Mouse (Mus musculus) midbrain, postnatal 0 days (tissue): ENCODE measurements at regions not wholly inside any gene's neighbourhood (a gene's known extent, or its start where the extent isn't known, plus 50 kb on each side); places are given as distances from the start of the nearest gene placed in this dataset.

Experiments
- ATAC-seq: fragments of 200-750 bp; cut with Nextera tagmentation; 2 replicates; pipeline ENCODE4 v1.8.0; 2017; ENCODE audit warnings: moderate number of reproducible peaks, mild to moderate bottlenecking, moderate TSS enrichment, moderate library complexity; ENCODE audit not compliant: low FRiP score
- DNase-seq: peaks from one replicate; pipeline ENCODE4 v3.0.0-alpha.2; 2015; ENCODE audit warnings: low spot score
- H3K27ac ChIP-seq: fragments of 300-500 bp; sonication (generic); 2 replicates; pipeline ENCODE4 v1.5.1; 2014; ENCODE audit warnings: low read depth, mild to moderate bottlenecking, low read length, mixed read lengths
- H3K27me3 ChIP-seq: fragments of 300-500 bp; sonication (generic); 2 replicates; pipeline ENCODE4 v1.6.1; 2014; ENCODE audit warnings: low read length, control low read depth, mixed read lengths; ENCODE audit not compliant: insufficient read depth
- H3K36me3 ChIP-seq: fragments of 300-500 bp; sonication (generic); 2 replicates; pipeline ENCODE4 v1.6.1; 2014; ENCODE audit warnings: low read length, control low read depth, mixed read lengths; ENCODE audit not compliant: insufficient read depth
- H3K4me1 ChIP-seq: fragments of 300-500 bp; sonication (generic); 2 replicates; pipeline ENCODE4 v1.6.1; 2014; ENCODE audit warnings: mild to moderate bottlenecking, control low read depth, antibody characterized with exemption, low read length, mixed read lengths; ENCODE audit not compliant: insufficient read depth
- H3K4me2 ChIP-seq: fragments of 300-500 bp; sonication (generic); 2 replicates; pipeline ENCODE4 v1.6.1; 2014; ENCODE audit warnings: low read depth, mild to moderate bottlenecking, low read length, mixed read lengths; ENCODE audit not compliant: poor library complexity, severe bottlenecking
- H3K4me3 ChIP-seq: fragments of 300-500 bp; sonication (generic); 2 replicates; pipeline ENCODE4 v1.5.1; 2014; ENCODE audit warnings: low read depth, mild to moderate bottlenecking, low read length, moderate library complexity
- H3K9ac ChIP-seq: fragments of 300-500 bp; sonication (generic); replicated peaks from 2 replicates; pipeline ENCODE4 v1.6.1; 2014; ENCODE audit warnings: mild to moderate bottlenecking, low read length, moderate library complexity, mixed read lengths; ENCODE audit not compliant: poor library complexity, severe bottlenecking
- H3K9me3 ChIP-seq: fragments of 300-500 bp; sonication (generic); 2 replicates; pipeline ENCODE4 v1.6.1; 2016; ENCODE audit warnings: low read length, control low read depth
- CTCF ChIP-seq: IDR thresholded peaks from 2 replicates; pipeline ENCODE4 v1.5.1; 2016; ENCODE audit warnings: antibody characterized with exemption, mild to moderate bottlenecking
- WGBS: fragments of 180-500 bp; shearing (Covaris S2); extraction: QIAGEN DNeasy Blood & Tissue Kit; methylation state at CpG from one replicate; pipeline ENCODE4 v1.1.7; 2014; 5-methylcytosine and 5-hydroxymethylcytosine counted together

DNA sequence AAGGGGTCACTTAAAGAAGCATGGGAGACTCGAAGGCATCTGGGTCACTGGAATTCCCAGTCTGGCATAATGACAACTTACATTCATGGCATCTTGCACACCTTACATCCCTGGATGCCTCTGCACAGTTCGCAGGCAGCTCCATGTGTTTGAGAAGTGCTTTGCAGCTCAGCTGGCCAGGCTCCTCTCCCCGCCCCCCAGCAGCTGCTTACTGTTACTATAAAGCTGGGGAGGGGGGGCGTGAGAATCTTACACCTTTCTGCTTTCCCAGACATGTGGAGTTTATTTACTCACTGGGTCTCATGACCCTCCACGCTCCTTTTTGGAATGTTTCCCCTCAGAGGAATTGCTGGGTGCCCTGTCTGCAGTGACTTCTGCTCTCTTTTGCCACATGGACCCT, 299.4 kb downstream of the Gadd45g start:
- Histone ChIP-seq H3K27me3 (no peaks in the 10 kb centered on the region), H3K4me1 (no peaks in the 10 kb centered on the region), H3K4me2 (no peak overlapping the region), H3K36me3 (no peaks in the 10 kb centered on the region), H3K4me3 (no peak overlapping the region), H3K27ac (no peak overlapping the region), H3K9ac (no peak overlapping the region), H3K9me3 (0 out of 2 replicates have a peak, but pooled peaks cover 4% of the 10 kb centered on the region)
- TF ChIP-seq CTCF: no peak
- WGBS: 90% methylated on average over 5 of the region's 5 CpGs
- DNase-seq (no peak), ATAC-seq (no peak)

GRCm38 (mm10) chr13:52150281-52150680, 303.8 kb downstream of the Gadd45g start:
- no peak overlapping the region for H3K27ac ChIP-seq
- no peaks in the 10 kb centered on the region for H3K27me3 ChIP-seq
- H3K36me3 ChIP-seq: no peaks in the 10 kb centered on the region
- ATAC-seq (no peak), DNase-seq (no peak)
- WGBS: 90% methylated on average over 8 of the region's 8 CpGs
- no peak for TF ChIP-seq CTCF
- H3K4me1 ChIP-seq: peaks cover 12% of the 10 kb centered on the region; the same call in 1 of the 2 replicates
- H3K9me3 ChIP-seq: 0 out of 2 replicates have a peak, but pooled peaks cover 4% of the 10 kb centered on the region
- H3K4me3 ChIP-seq: no peak overlapping the region
- no peak overlapping the region for H3K9ac ChIP-seq
- H3K4me2 ChIP-seq: no peak overlapping the region

DNA sequence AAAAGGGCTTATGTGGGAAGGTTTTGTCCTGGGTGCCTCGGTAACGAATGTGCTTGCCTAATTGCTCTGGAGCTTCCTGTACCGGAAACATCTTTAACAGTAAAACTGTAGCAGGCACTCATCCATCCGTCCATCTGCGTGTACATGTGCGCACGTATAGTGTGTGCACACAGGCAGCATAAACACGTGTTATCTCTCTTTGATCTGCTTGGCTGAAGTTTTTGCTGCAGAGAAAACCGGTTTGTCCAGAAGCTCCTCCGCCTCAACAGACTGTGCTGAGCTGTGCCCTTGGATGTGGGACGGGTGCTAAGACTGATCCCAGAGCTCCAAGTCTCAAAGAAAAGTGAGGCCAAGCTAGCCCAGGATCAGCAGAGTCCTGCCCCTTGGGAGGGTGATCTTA, 305.3 kb downstream of the Gadd45g start:
- Histone ChIP-seq H3K4me1 (peaks cover 12% of the 10 kb centered on the region; the same call in 1 of the 2 replicates), H3K9me3 (no peaks in the 10 kb centered on the region), H3K9ac (no peak overlapping the region), H3K27me3 (no peaks in the 10 kb centered on the region), H3K27ac (no peak overlapping the region), H3K36me3 (no peaks in the 10 kb centered on the region), H3K4me3 (no peak overlapping the region), H3K4me2 (no peak overlapping the region)
- TF ChIP-seq CTCF: no peak
- DNase-seq (no peak), ATAC-seq (no peak)
- WGBS: 80% methylated on average over 11 of the region's 11 CpGs

DNA sequence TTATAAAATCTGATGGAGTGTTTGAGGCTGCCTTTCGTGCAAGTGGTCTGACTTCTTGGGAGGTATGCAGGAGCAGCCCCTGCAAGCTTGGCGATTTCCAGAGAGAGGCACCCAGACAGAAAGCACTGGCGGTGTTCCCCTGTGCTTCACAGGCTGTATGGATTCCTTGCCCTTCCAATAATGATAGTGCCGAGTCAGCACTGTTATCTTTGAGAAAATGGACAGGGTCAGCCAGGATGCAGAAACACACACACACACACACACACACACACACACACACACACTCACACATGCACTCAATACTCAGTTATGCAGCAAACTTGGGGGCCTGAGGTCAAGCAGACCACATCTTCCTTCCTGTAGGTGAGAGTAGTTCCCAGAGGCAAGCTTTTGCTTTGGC, 305.7 kb downstream of the Gadd45g start:
- Histone ChIP-seq H3K9me3 (no peaks in the 10 kb centered on the region), H3K9ac (no peak overlapping the region), H3K4me3 (no peak overlapping the region), H3K27me3 (no peaks in the 10 kb centered on the region), H3K27ac (no peak overlapping the region), H3K4me1 (peaks cover 12% of the 10 kb centered on the region; the same call in 1 of the 2 replicates), H3K36me3 (no peaks in the 10 kb centered on the region), H3K4me2 (no peak overlapping the region)
- TF ChIP-seq CTCF: no peak
- ATAC-seq: no peak
- no peak for DNase-seq
- WGBS: 67% methylated on average over 4 of the region's 4 CpGs

- Histone ChIP-seq H3K9me3 (no peaks in the 10 kb centered on the region), H3K4me2 (no peak overlapping the region), H3K27ac (no peak overlapping the region), H3K4me1 (peaks cover 12% of the 10 kb centered on the region; the same call in 1 of the 2 replicates), H3K36me3 (no peaks in the 10 kb centered on the region), H3K9ac (no peak overlapping the region), H3K27me3 (no peaks in the 10 kb centered on the region), H3K4me3 (no peak overlapping the region)
- TF ChIP-seq CTCF: no peak
- DNase-seq (no peak), ATAC-seq (no peak)
- 83% methylated on average over 4 of the region's 4 CpGs for WGBS
Observed at GRCm38 (mm10) chr13:52153030-52153429, 306.6 kb downstream of the Gadd45g start.

GRCm38 (mm10) chr13:52153576-52153975, 307.1 kb downstream of the Gadd45g start:
- Histone ChIP-seq H3K27me3 (no peaks in the 10 kb centered on the region), H3K4me1 (peaks cover 12% of the 10 kb centered on the region; the same call in 1 of the 2 replicates), H3K4me3 (no peak overlapping the region), H3K9me3 (no peaks in the 10 kb centered on the region), H3K27ac (no peak overlapping the region), H3K9ac (no peak overlapping the region), H3K36me3 (no peaks in the 10 kb centered on the region), H3K4me2 (no peak overlapping the region)
- WGBS: 66% methylated on average over 4 of the region's 4 CpGs
- DNase-seq: no peak
- TF ChIP-seq CTCF: no peak
- ATAC-seq: no peak
